Mouse (Mus musculus) intestine, postnatal 0 days (tissue): Measurements from ENCODE around the gene 4930455H04Rik. TPM values are rescaled to one million over a fixed set of nuclear protein-coding genes. Genes with fewer than 3 reads are reported as not detected.
A peak's percentile ranks its signal among the peaks of the same experiment; 100 is the strongest.

Experiments
- ATAC-seq: fragments of 200-750 bp; cut with Nextera tagmentation; 2 replicates; pipeline ENCODE4 v1.8.0; 2017; ENCODE audit warnings: mild to moderate bottlenecking, moderate TSS enrichment, moderate library complexity
- H3K27ac ChIP-seq: fragments of 300-500 bp; sonication (generic); 2 replicates; pipeline ENCODE4 v1.5.1; 2014; ENCODE audit warnings: mild to moderate bottlenecking, low read depth, low read length, moderate library complexity
- H3K27me3 ChIP-seq: fragments of 300-500 bp; sonication (generic); replicated peaks from 2 replicates; pipeline ENCODE4 v1.6.1; 2014; ENCODE audit warnings: low read length, mixed read lengths; ENCODE audit not compliant: control insufficient read depth, insufficient read depth
- H3K36me3 ChIP-seq: fragments of 300-500 bp; sonication (generic); 2 replicates; pipeline ENCODE4 v1.6.1; 2014; ENCODE audit warnings: mild to moderate bottlenecking, moderate library complexity; ENCODE audit not compliant: control insufficient read depth, insufficient read depth
- H3K4me1 ChIP-seq: fragments of 300-500 bp; sonication (generic); replicated peaks from 2 replicates; pipeline ENCODE4 v1.6.1; 2014; ENCODE audit warnings: antibody characterized with exemption, low read length, mixed read lengths; ENCODE audit not compliant: control insufficient read depth, insufficient read depth
- H3K4me2 ChIP-seq: fragments of 300-500 bp; sonication (generic); replicated peaks from 2 replicates; pipeline ENCODE4 v1.6.1; 2014; ENCODE audit warnings: low read depth, mild to moderate bottlenecking, moderate library complexity
- H3K4me3 ChIP-seq: fragments of 300-500 bp; sonication (generic); 2 replicates; pipeline ENCODE4 v1.5.1; 2014; ENCODE audit warnings: low read depth, low read length
- H3K9ac ChIP-seq: fragments of 300-500 bp; sonication (generic); 2 replicates; pipeline ENCODE4 v1.6.1; 2014; ENCODE audit warnings: mild to moderate bottlenecking, low read depth, low read length
- H3K9me3 ChIP-seq: fragments of 300-500 bp; sonication (generic); 2 replicates; pipeline ENCODE4 v1.6.1; 2016; ENCODE audit warnings: mixed run types; ENCODE audit not compliant: control insufficient read depth
- CTCF ChIP-seq: sonication (generic); IDR thresholded peaks from 2 replicates; pipeline ENCODE4 v1.5.1; 2016; ENCODE audit warnings: low read depth, mild to moderate bottlenecking, control low read depth, antibody characterized with exemption, moderate library complexity
- WGBS: fragments of 180-500 bp; shearing (Covaris S2); extraction: QIAGEN DNeasy Blood & Tissue Kit; methylation state at CpG from one replicate; pipeline ENCODE4 v1.1.7; 2014; 5-methylcytosine and 5-hydroxymethylcytosine counted together
- polyA plus RNA-seq: library from polyadenylated mRNA; unstranded; fragments of >200 nt; fragmentation: Nextera tagmentation; extraction: Ambion mirVana; gene quantifications from 2 replicates; pipeline ENCODE4 v1.2.1, GENCODE M21; 2015

The 4930455H04Rik gene
- polyA plus RNA-seq, 1 experiment from 2014 or later = not detected

- TF ChIP-seq CTCF = no peak
- H3K9ac ChIP-seq = no peak overlapping the region
- H3K36me3 ChIP-seq = no peaks in the 10 kb centered on the region
- H3K4me3 ChIP-seq = no peak overlapping the region
- no peak overlapping the region for H3K4me2 ChIP-seq
- no peaks in the 10 kb centered on the region for H3K27me3 ChIP-seq
- 77% methylated on average over 3 of the region's 3 CpGs for WGBS
- no peak for ATAC-seq
- no peaks in the 10 kb centered on the region for H3K4me1 ChIP-seq
- H3K9me3 ChIP-seq = no peaks in the 10 kb centered on the region
- H3K27ac ChIP-seq = no peak overlapping the region
Observed at GRCm38 (mm10) chr3:116988221-116988620, 20.2 kb downstream of the 4930455H04Rik start.

- no peaks in the 10 kb centered on the region for H3K4me1 ChIP-seq
- TF ChIP-seq CTCF = no peak
- H3K4me3 ChIP-seq = no peak overlapping the region
- H3K27me3 ChIP-seq = no peaks in the 10 kb centered on the region
- no peak overlapping the region for H3K9ac ChIP-seq
- no peak overlapping the region for H3K27ac ChIP-seq
- 69% methylated on average over 2 of the region's 2 CpGs for WGBS
- H3K9me3 ChIP-seq = no peaks in the 10 kb centered on the region
- H3K36me3 ChIP-seq = no peaks in the 10 kb centered on the region
- no peak overlapping the region for H3K4me2 ChIP-seq
- ATAC-seq = peak; percentile 68; the same call in 1 of the 2 replicates
Observed at GRCm38 (mm10) chr3:116991180-116991579, 23.1 kb downstream of the 4930455H04Rik start.

DNA sequence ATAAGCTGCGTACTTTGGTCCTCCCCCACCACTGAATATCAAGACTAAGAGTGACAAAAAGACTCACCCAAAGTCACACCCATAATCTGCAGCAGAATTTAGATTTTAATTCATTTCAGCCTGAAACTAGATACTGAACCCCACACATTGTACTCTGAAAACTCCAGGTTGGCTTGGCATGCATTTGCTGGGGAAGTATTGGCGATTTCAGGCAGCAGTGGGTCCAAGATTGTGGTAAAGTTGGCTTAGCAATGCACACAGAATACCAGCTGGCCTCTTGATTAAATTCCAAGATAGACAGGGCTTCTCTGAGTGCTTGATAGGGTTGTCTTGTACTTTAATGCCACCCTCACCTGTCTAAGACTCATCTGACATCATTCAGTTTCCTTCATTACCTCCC lies 24.9 kb downstream of the 4930455H04Rik start:
- H3K27me3 ChIP-seq = no peaks in the 10 kb centered on the region
- H3K27ac ChIP-seq = no peak overlapping the region
- H3K4me1 ChIP-seq = no peaks in the 10 kb centered on the region
- no peak overlapping the region for H3K9ac ChIP-seq
- no peak overlapping the region for H3K4me3 ChIP-seq
- 77% methylated on average over 2 of the region's 2 CpGs for WGBS
- TF ChIP-seq CTCF = no peak
- no peaks in the 10 kb centered on the region for H3K36me3 ChIP-seq
- ATAC-seq = no peak
- H3K9me3 ChIP-seq = no peaks in the 10 kb centered on the region
- H3K4me2 ChIP-seq = no peak overlapping the region

- 67% methylated on average over 9 of the region's 9 CpGs for WGBS
- no peak for ATAC-seq
- no peaks in the 10 kb centered on the region for H3K4me1 ChIP-seq
- no peak overlapping the region for H3K9ac ChIP-seq
- no peak overlapping the region for H3K27ac ChIP-seq
- no peak overlapping the region for H3K4me3 ChIP-seq
- H3K36me3 ChIP-seq = no peaks in the 10 kb centered on the region
- no peak overlapping the region for H3K4me2 ChIP-seq
- no peak for TF ChIP-seq CTCF
- no peaks in the 10 kb centered on the region for H3K27me3 ChIP-seq
- H3K9me3 ChIP-seq = no peaks in the 10 kb centered on the region
Observed at GRCm38 (mm10) chr3:117001686-117002485, 33.8 kb downstream of the 4930455H04Rik start.

GRCm38 (mm10) chr3:117003379-117003778 lies 35.3 kb downstream of the 4930455H04Rik start:
- no peaks in the 10 kb centered on the region for H3K27me3 ChIP-seq
- H3K4me2 ChIP-seq = no peak overlapping the region
- WGBS = 80% methylated on average over 6 of the region's 6 CpGs
- no peaks in the 10 kb centered on the region for H3K36me3 ChIP-seq
- H3K4me1 ChIP-seq = no peaks in the 10 kb centered on the region
- no peaks in the 10 kb centered on the region for H3K9me3 ChIP-seq
- ATAC-seq = no peak
- H3K27ac ChIP-seq = no peak overlapping the region
- no peak overlapping the region for H3K9ac ChIP-seq
- no peak for TF ChIP-seq CTCF
- no peak overlapping the region for H3K4me3 ChIP-seq

DNA sequence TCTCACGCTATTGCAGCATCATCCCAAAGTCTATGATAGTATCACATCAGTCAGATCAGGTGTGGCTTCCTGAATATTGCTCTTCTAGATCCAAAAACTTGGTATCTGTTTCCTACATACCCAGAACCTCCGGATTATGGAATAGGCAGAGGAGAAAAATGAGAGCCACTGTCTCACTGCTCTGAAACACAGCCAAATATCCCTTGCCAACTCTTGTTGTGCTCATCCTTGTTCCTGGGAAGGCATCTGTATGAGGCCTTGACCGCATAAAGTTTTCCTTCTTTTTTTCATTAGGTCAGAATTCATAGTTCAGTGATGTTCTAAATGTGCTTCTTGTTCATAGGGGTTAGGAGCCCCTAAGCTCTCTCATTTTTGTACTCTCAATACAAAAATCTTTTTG lies 38.6 kb downstream of the 4930455H04Rik start:
- Histone ChIP-seq H3K27ac (no peak overlapping the region), H3K4me1 (no peaks in the 10 kb centered on the region), H3K4me2 (no peak overlapping the region), H3K4me3 (no peak overlapping the region), H3K27me3 (no peaks in the 10 kb centered on the region), H3K36me3 (no peaks in the 10 kb centered on the region), H3K9ac (no peak overlapping the region), H3K9me3 (no peaks in the 10 kb centered on the region)
- no peak for ATAC-seq
- WGBS = 86% methylated on average over 3 of the region's 3 CpGs
- TF ChIP-seq CTCF = no peak
